Mouse (Mus musculus) hindbrain, embryonic 14.5 days (tissue): ENCODE results near the gene Ppp2r5e. TPM values are rescaled to one million over a fixed set of nuclear protein-coding genes. Genes with fewer than 3 reads are reported as not detected.

ENCODE experiments used
- ATAC-seq: fragments of 200-750 bp; cut with Nextera tagmentation; 2 replicates; pipeline ENCODE4 v1.8.0; 2017; ENCODE audit warnings: moderate number of reproducible peaks, mild to moderate bottlenecking, moderate TSS enrichment, moderate library complexity; ENCODE audit not compliant: low FRiP score
- DNase-seq: peaks from one replicate; pipeline ENCODE4 v3.0.0-alpha.2; 2015; ENCODE audit warnings: low spot score
- H3K27ac ChIP-seq: fragments of 300-500 bp; sonication (generic); 2 replicates; pipeline ENCODE4 v1.5.1; 2014; ENCODE audit warnings: mild to moderate bottlenecking, moderate library complexity
- H3K27me3 ChIP-seq: fragments of 300-500 bp; sonication (generic); 2 replicates; pipeline ENCODE4 v1.6.1; 2014; ENCODE audit warnings: mild to moderate bottlenecking, low read length, mixed read lengths; ENCODE audit not compliant: control insufficient read depth, insufficient read depth
- H3K36me3 ChIP-seq: fragments of 300-500 bp; sonication (generic); replicated peaks from 2 replicates; pipeline ENCODE4 v1.6.1; 2014; ENCODE audit not compliant: control insufficient read depth, insufficient read depth
- H3K4me1 ChIP-seq: fragments of 300-500 bp; sonication (generic); replicated peaks from 2 replicates; pipeline ENCODE4 v1.6.1; 2014; ENCODE audit warnings: antibody characterized with exemption, low read length, mixed read lengths; ENCODE audit not compliant: control insufficient read depth, insufficient read depth
- H3K4me2 ChIP-seq: fragments of 300-500 bp; sonication (generic); replicated peaks from 2 replicates; pipeline ENCODE4 v1.6.1; 2014; ENCODE audit warnings: mild to moderate bottlenecking, moderate library complexity
- H3K4me3 ChIP-seq: fragments of 300-500 bp; sonication (generic); replicated peaks from 2 replicates; pipeline ENCODE4 v1.5.1; 2014; ENCODE audit warnings: mild to moderate bottlenecking, low read length
- H3K9ac ChIP-seq: fragments of 300-500 bp; sonication (generic); 2 replicates; pipeline ENCODE4 v1.6.1; 2014
- H3K9me3 ChIP-seq: fragments of 300-500 bp; sonication (generic); 2 replicates; pipeline ENCODE4 v1.6.1; 2016; ENCODE audit warnings: low read length; ENCODE audit not compliant: control insufficient read depth
- WGBS: fragments of 180-500 bp; shearing (Covaris S2); extraction: QIAGEN DNeasy Blood & Tissue Kit; methylation state at CpG from one replicate; pipeline ENCODE4 v1.1.7; 2014; 5-methylcytosine and 5-hydroxymethylcytosine counted together
- polyA plus RNA-seq: library from polyadenylated mRNA; unstranded; fragments of >200 nt; fragmentation: Nextera tagmentation; extraction: Ambion mirVana; gene quantifications from 2 replicates; pipeline ENCODE4 v1.2.1, GENCODE M21; 2014

The Ppp2r5e gene
- 25.6 and 27.1 TPM in 2 replicates for polyA plus RNA-seq

GRCm38 (mm10) chr12:75596154-75597002, at the start of gene Ppp2r5e:
TSS of gene Ppp2r5e (minus strand) at chr12:75596245.
- Histone ChIP-seq H3K27ac (peak within 1 kb of the TSS; percentile 99), H3K9ac (peak within 1 kb of the TSS; percentile 98), H3K4me2 (peak within 1 kb of the TSS; percentile 88), H3K4me1 (peaks cover 12% of the 10 kb centered on the region), H3K9me3 (no peaks in the 10 kb centered on the region), H3K4me3 (peak within 1 kb of the TSS; percentile 100), H3K36me3 (peaks cover 15% of the 10 kb centered on the region), H3K27me3 (no peaks in the 10 kb centered on the region)
- ATAC-seq (peak; percentile 99), DNase-seq (peak; percentile 96)
- WGBS = under 1% methylated on average over 63 of the region's 72 CpGs

DNA sequence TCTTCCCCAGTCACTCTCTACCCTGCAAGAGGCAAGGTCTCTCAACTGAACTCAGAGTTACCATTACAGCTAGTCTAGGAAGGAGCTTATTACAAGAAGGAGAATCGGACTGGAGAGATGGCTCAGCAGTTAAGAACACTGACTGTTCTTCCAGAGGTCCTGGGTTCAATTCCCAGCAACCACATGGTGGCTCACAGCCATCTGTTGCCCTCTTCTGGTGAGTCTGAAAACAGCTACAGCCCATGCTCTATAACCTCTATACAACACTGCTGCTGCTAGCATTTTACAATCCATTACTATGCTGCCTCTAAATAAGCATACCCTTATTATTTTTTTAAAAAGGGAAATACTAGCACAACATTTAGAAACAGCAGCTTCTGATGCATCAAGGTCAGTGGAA, 49.7 kb upstream of the Ppp2r5e start:
- H3K27ac ChIP-seq = no peak overlapping the region
- 95% methylated on average over 1 of the region's 1 CpGs for WGBS
- no peak overlapping the region for H3K9ac ChIP-seq
- H3K4me3 ChIP-seq = no peak overlapping the region
- DNase-seq (no peak), ATAC-seq (no peak)
- H3K4me2 ChIP-seq = no peak overlapping the region
- no peaks in the 10 kb centered on the region for H3K9me3 ChIP-seq
- H3K27me3 ChIP-seq = no peaks in the 10 kb centered on the region
- H3K36me3 ChIP-seq = no peaks in the 10 kb centered on the region
- 0 out of 2 replicates have a peak, but pooled peaks cover 4% of the 10 kb centered on the region for H3K4me1 ChIP-seq

GRCm38 (mm10) chr12:75641726-75642125, 45.7 kb upstream of the Ppp2r5e start:
- WGBS = 100% methylated on average over 1 of the region's 1 CpGs
- DNase-seq (no peak), ATAC-seq (no peak)
- no peaks in the 10 kb centered on the region for H3K27me3 ChIP-seq
- no peak overlapping the region for H3K4me3 ChIP-seq
- no peaks in the 10 kb centered on the region for H3K4me1 ChIP-seq
- H3K4me2 ChIP-seq = no peak overlapping the region
- H3K9ac ChIP-seq = no peak overlapping the region
- no peak overlapping the region for H3K27ac ChIP-seq
- no peaks in the 10 kb centered on the region for H3K9me3 ChIP-seq
- no peaks in the 10 kb centered on the region for H3K36me3 ChIP-seq

DNA sequence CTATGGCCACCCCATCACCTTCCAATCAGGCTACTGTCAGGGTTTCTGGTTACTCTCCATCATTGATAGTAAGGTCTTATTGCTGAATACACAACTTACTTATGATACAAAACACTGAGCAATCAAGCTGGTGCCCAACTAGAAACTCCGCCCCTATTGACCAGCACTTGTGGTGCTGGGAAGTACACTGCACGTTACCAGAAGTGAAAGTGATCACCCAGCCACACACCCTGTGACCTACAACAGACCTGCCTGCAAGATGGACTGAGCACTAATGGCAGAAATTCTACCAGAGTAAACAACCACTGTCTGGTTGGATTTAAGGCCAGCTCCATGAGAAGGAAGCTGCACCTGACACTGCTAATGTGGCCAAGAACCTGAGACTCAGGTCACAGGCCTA, 42.3 kb upstream of the Ppp2r5e start:
- no peak overlapping the region for H3K27ac ChIP-seq
- H3K27me3 ChIP-seq = no peaks in the 10 kb centered on the region
- no peak overlapping the region for H3K9ac ChIP-seq
- H3K4me1 ChIP-seq = no peaks in the 10 kb centered on the region
- H3K4me3 ChIP-seq = no peak overlapping the region
- H3K36me3 ChIP-seq = no peaks in the 10 kb centered on the region
- ATAC-seq (no peak), DNase-seq (no peak)
- no peak overlapping the region for H3K4me2 ChIP-seq
- no peaks in the 10 kb centered on the region for H3K9me3 ChIP-seq
- 93% methylated on average over 2 of the region's 2 CpGs for WGBS

DNA sequence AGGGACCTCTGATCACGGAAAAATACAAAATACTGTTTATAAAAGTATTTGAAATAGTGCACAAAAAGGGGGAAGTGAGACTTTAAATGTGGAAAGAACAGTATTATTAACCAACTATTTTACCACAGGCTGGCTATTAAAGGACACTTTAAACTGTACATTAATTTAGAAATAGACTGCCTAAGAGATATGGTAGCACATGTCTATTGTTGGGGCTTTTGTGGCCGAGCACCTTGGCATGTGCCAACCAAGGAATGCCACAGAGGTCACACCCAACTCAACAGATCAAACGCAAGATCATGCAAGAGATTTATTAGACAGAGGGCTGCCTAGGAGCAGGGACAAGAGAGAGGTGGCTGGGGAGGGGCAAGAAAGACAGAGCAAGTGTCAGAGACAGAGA, 41.1 kb upstream of the Ppp2r5e start:
- no peak overlapping the region for H3K9ac ChIP-seq
- no peaks in the 10 kb centered on the region for H3K27me3 ChIP-seq
- H3K4me1 ChIP-seq = no peaks in the 10 kb centered on the region
- DNase-seq = no peak
- H3K9me3 ChIP-seq = no peaks in the 10 kb centered on the region
- 0 out of 2 replicates have a peak, but pooled peaks cover 4% of the 10 kb centered on the region for H3K36me3 ChIP-seq
- 91% methylated on average over 3 of the region's 3 CpGs for WGBS
- H3K4me2 ChIP-seq = no peak overlapping the region
- ATAC-seq = no peak
- H3K27ac ChIP-seq = no peak overlapping the region
- no peak overlapping the region for H3K4me3 ChIP-seq

GRCm38 (mm10) chr12:75635771-75636430, 39.9 kb upstream of the Ppp2r5e start:
- no peak overlapping the region for H3K4me2 ChIP-seq
- WGBS = 96% methylated on average over 10 of the region's 10 CpGs
- H3K27ac ChIP-seq = no peak overlapping the region
- 0 out of 2 replicates have a peak, but pooled peaks cover 4% of the 10 kb centered on the region for H3K36me3 ChIP-seq
- no peak overlapping the region for H3K9ac ChIP-seq
- H3K9me3 ChIP-seq = no peaks in the 10 kb centered on the region
- no peaks in the 10 kb centered on the region for H3K27me3 ChIP-seq
- no peaks in the 10 kb centered on the region for H3K4me1 ChIP-seq
- no peak for DNase-seq
- ATAC-seq = no peak
- H3K4me3 ChIP-seq = no peak overlapping the region

GRCm38 (mm10) chr12:75629618-75630017, 33.6 kb upstream of the Ppp2r5e start:
- no peaks in the 10 kb centered on the region for H3K9me3 ChIP-seq
- 0 out of 2 replicates have a peak, but pooled peaks cover 4% of the 10 kb centered on the region for H3K36me3 ChIP-seq
- no peak overlapping the region for H3K4me2 ChIP-seq
- H3K4me1 ChIP-seq = no peaks in the 10 kb centered on the region
- H3K27ac ChIP-seq = no peak overlapping the region
- H3K27me3 ChIP-seq = no peaks in the 10 kb centered on the region
- DNase-seq (no peak), ATAC-seq (no peak)
- WGBS = 59% methylated on average over 1 of the region's 1 CpGs
- no peak overlapping the region for H3K9ac ChIP-seq
- no peak overlapping the region for H3K4me3 ChIP-seq

DNA sequence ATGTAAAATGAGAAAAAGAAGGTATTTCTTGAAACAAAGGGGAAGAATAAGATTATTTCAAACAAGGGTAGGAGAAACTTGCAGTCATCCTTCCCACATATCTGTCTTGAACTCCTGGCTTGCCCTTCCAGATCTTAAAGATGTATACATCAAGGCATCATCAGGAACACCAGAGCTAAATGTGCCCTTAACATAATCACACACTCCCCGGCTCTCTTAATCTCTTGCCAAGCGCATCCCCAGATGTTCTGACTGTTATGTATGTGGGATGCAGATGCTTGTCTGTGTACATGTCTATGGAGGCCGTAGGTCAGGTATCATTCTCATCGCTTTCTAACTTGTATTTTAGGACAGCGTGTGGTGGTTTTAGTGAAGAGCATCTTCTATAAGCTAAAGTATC, 27.2 kb upstream of the Ppp2r5e start:
- DNase-seq = no peak
- WGBS = 97% methylated on average over 5 of the region's 5 CpGs
- H3K4me3 ChIP-seq = no peak overlapping the region

DNA sequence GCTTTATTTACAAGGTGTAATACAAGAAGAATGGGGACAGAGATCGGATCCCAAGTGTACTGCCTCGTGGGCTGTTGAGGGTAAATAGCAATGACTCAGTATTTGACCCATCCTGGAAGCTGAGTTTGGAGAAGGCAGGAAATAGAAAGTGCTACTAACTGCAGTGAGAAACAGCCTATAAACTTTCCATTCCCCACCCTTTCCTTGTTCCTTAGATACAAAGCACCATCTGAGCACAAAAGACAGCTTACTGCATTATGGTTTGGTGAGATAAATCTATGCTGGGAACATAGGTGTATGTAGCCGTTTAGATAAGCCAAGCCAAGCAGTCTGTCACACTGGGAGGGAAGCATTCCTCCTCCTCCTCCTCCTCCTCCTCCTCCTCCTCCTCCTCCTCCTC, 26.8 kb upstream of the Ppp2r5e start:
- no peak overlapping the region for H3K4me2 ChIP-seq
- no peaks in the 10 kb centered on the region; the same call in 1 of the 2 replicates for H3K9me3 ChIP-seq
- H3K36me3 ChIP-seq = no peaks in the 10 kb centered on the region
- H3K27ac ChIP-seq = no peak overlapping the region
- ATAC-seq (no peak), DNase-seq (no peak)
- no peaks in the 10 kb centered on the region for H3K4me1 ChIP-seq
- no peak overlapping the region for H3K4me3 ChIP-seq
- no peaks in the 10 kb centered on the region for H3K27me3 ChIP-seq
- WGBS = 81% methylated on average over 3 of the region's 3 CpGs
- H3K9ac ChIP-seq = no peak overlapping the region

More for the DNA sequence above, 27.2 kb upstream of the Ppp2r5e start:
- H3K9me3 ChIP-seq = no peaks in the 10 kb centered on the region; the same call in 1 of the 2 replicates
- ATAC-seq = no peak
- no peaks in the 10 kb centered on the region for H3K36me3 ChIP-seq
- no peaks in the 10 kb centered on the region for H3K4me1 ChIP-seq
- no peak overlapping the region for H3K4me2 ChIP-seq
- no peaks in the 10 kb centered on the region for H3K27me3 ChIP-seq
- H3K27ac ChIP-seq = no peak overlapping the region
- H3K9ac ChIP-seq = no peak overlapping the region
